Mouse (Mus musculus) megakaryocyte, embryonic 14.5 days (primary cell): ENCODE results near the gene Ccr3.

Source experiments
- FLI1 ChIP-seq: IDR thresholded peaks from 2 replicates; pipeline ENCODE4 v1.6.1; 2012; ENCODE audit warnings: low read length, inconsistent platforms, mixed read lengths
- GATA1 ChIP-seq: IDR thresholded peaks from 3 replicates; pipeline ENCODE4 v1.6.1; 2012; ENCODE audit warnings: mixed read lengths, low read length, inconsistent platforms, borderline replicate concordance

GRCm38 (mm10) chr9:124053532-124053931 lies 31.8 kb downstream of the Ccr3 start:
- TF ChIP-seq GATA1 (no peak), FLI1 (no peak)
